Mouse (Mus musculus) olfactory bulb, adult 2 months (tissue): Measurements from ENCODE around the gene Abcb9. TPM values are rescaled to one million over a fixed set of nuclear protein-coding genes. Genes with fewer than 3 reads are reported as not detected.
"Not testable (repeated sequence)": the region's sequence is repeated elsewhere in the genome, so short reads cannot be mapped to it uniquely, and the experiment has no call there.

Experiments
- H3K27ac ChIP-seq: fragments of 200-500 bp; 2 replicates; pipeline ENCODE4 v1.5.1; 2012; ENCODE audit warnings: low read depth, low read length; ENCODE audit not compliant: insufficient read depth
- H3K4me1 ChIP-seq: fragments of 200-500 bp; 2 replicates; pipeline ENCODE4 v1.6.1; 2012; ENCODE audit warnings: low read length; ENCODE audit not compliant: control insufficient read depth, insufficient read depth
- H3K4me3 ChIP-seq: fragments of 200-500 bp; 2 replicates; pipeline ENCODE4 v1.5.1; 2012; ENCODE audit warnings: mild to moderate bottlenecking, low read depth, low read length, moderate library complexity; ENCODE audit not compliant: insufficient read depth
- CTCF ChIP-seq: fragments of 200-500 bp; IDR thresholded peaks from 2 replicates; pipeline ENCODE4 v1.5.1; 2012; ENCODE audit warnings: low read depth, mild to moderate bottlenecking, low read length, moderate library complexity; ENCODE audit not compliant: insufficient read depth
- POLR2A ChIP-seq: fragments of 200-500 bp; IDR thresholded peaks from 2 replicates; pipeline ENCODE4 v1.6.1; 2012; ENCODE audit warnings: mild to moderate bottlenecking, low read depth, low read length, moderate library complexity; ENCODE audit not compliant: insufficient read depth
- WGBS: fragments of 180-500 bp; shearing (Covaris S2); methylation state at CpG from one replicate; pipeline ENCODE4 v1.1.7; 2018; 5-methylcytosine and 5-hydroxymethylcytosine counted together
- polyA plus RNA-seq: library from polyadenylated mRNA; stranded (reverse); fragments of >200 nt; gene quantifications from 2 replicates; pipeline ENCODE4 v1.2.4, GENCODE M21; 2012; ENCODE audit warnings: low replicate concordance; ENCODE audit not compliant: missing spikeins, insufficient read depth, insufficient read length

Abcb9 gene
- polyA plus RNA-seq, 1 experiment: not detected

GRCm38 (mm10) chr5:124076559-124076958, 19.0 kb downstream of the Abcb9 start:
- TF ChIP-seq POLR2A (no peak), CTCF (no peak)
- peaks cover 8% of the 10 kb centered on the region; the same call in 1 of the 2 replicates for H3K4me1 ChIP-seq
- 65% methylated on average over 9 of the region's 9 CpGs for WGBS
- H3K27ac ChIP-seq: no peak overlapping the region
- no peak overlapping the region for H3K4me3 ChIP-seq

DNA sequence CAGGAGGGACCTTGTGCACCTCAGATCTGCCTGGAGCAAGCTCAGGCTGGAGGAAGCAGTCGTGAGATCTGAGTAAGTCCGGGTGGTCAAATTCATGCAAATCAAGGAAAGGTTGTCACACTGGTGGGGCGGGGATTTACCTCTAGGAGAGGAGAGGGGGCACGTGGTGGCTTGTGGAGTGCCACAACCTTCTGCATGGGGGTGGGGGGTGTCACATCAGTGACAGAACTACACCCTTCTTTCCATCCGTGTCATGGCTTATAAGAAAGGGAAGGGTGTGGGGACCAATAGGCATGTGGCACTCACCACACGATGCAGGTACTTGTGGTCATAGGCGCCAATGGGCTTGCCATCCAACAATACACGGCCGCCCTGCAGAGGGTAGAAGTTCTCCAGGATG, 19.9 kb downstream of the Abcb9 start:
- Histone ChIP-seq H3K27ac (no peak overlapping the region), H3K4me3 (no peak overlapping the region), H3K4me1 (peaks cover 8% of the 10 kb centered on the region; the same call in 1 of the 2 replicates)
- TF ChIP-seq POLR2A: no peak
- TF ChIP-seq CTCF: no peak
- WGBS: 80% methylated on average over 9 of the region's 9 CpGs

- Histone ChIP-seq H3K27ac (no peak overlapping the region), H3K4me1 (peaks cover 8% of the 10 kb centered on the region; the same call in 1 of the 2 replicates), H3K4me3 (no peak overlapping the region)
- no peak for TF ChIP-seq CTCF
- TF ChIP-seq POLR2A: no peak
- 59% methylated on average over 10 of the region's 10 CpGs for WGBS
These were observed 20.7 kb downstream of the Abcb9 start for GRCm38 (mm10) chr5:124074845-124075307.

GRCm38 (mm10) chr5:124073682-124074081, 21.9 kb downstream of the Abcb9 start:
- H3K4me3 ChIP-seq: no peak overlapping the region
- TF ChIP-seq POLR2A (no peak), CTCF (no peak)
- 85% methylated on average over 9 of the region's 9 CpGs for WGBS
- 0 out of 2 replicates have a peak, but pooled peaks cover under 1% of the 10 kb centered on the region for H3K4me1 ChIP-seq
- no peak overlapping the region for H3K27ac ChIP-seq

GRCm38 (mm10) chr5:124069657-124070056, 25.9 kb downstream of the Abcb9 start:
- Histone ChIP-seq H3K4me3 (no peak overlapping the region), H3K27ac (no peak overlapping the region), H3K4me1 (no peaks in the 10 kb centered on the region)
- 79% methylated on average over 3 of the region's 3 CpGs for WGBS
- TF ChIP-seq POLR2A: no peak
- no peak for TF ChIP-seq CTCF

GRCm38 (mm10) chr5:124062037-124062824, 33.4 kb downstream of the Abcb9 start:
- Histone ChIP-seq H3K27ac (0 out of 2 replicates have a peak overlapping the region, but pooled peaks have one; percentile 35), H3K4me1 (peaks cover 15% of the 10 kb centered on the region), H3K4me3 (no peak overlapping the region)
- no peak for TF ChIP-seq POLR2A
- TF ChIP-seq CTCF: no peak
- 51% methylated on average over 12 of the region's 12 CpGs for WGBS

- Histone ChIP-seq H3K27ac (no peak overlapping the region), H3K4me1 (peaks cover 15% of the 10 kb centered on the region), H3K4me3 (no peak overlapping the region)
- TF ChIP-seq CTCF (no peak), POLR2A (no peak)
- whole genome bisulfite sequencing: 73% methylated on average over 5 of the region's 5 CpGs
These were observed 35.9 kb downstream of the Abcb9 start for GRCm38 (mm10) chr5:124059677-124060076.

DNA sequence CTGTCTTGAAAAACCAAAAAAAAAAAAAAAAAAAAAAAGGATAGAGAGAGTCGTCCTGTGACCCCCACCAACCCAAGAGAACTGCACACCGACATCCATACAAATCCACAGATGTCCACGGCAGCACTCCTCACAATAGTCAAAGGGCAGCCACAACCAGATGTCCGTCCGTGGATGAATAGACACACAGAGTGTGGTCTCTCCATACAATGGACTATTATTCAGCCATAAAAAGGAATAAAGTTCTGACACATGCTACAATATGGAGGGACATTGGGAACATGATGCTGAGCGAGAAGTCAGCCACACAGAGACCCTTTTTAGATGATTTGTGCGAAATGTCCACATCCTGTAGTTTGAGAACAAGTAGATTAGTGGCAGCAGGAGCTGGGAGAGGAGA, 36.8 kb downstream of the Abcb9 start:
- WGBS: 79% methylated on average over 7 of the region's 7 CpGs
- TF ChIP-seq POLR2A (no peak), CTCF (no peak)
- peaks cover 15% of the 10 kb centered on the region for H3K4me1 ChIP-seq
- H3K4me3 ChIP-seq: no peak overlapping the region
- H3K27ac ChIP-seq: no peak overlapping the region

GRCm38 (mm10) chr5:124056956-124057355, 38.6 kb downstream of the Abcb9 start:
- no peak overlapping the region for H3K27ac ChIP-seq
- H3K4me1 ChIP-seq: peaks cover 7% of the 10 kb centered on the region
- 70% methylated on average over 4 of the region's 4 CpGs for WGBS
- no peak for TF ChIP-seq POLR2A
- no peak for TF ChIP-seq CTCF
- H3K4me3 ChIP-seq: no peak overlapping the region

DNA sequence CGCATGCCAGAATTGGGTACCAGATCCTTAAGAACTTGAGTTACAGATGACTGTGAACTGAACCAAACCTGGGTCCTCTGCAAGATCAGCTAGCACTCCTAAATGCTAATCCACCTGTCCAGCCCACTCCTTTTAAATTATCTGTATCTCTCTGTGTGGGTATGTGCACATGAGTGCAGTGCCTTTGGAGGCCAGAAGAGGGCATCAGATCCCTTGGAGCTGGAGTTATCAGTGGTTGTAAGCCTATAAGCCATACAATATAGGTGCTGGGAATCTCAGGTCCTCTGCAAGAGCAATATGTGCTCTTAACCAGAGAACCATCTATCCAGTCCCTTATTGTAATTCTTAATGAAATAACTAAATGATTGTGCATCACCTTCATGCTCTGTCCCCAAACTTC, 39.4 kb downstream of the Abcb9 start:
- TF ChIP-seq POLR2A (no peak), CTCF (no peak)
- 100% methylated on average over 1 of the region's 1 CpGs for WGBS
- Histone ChIP-seq H3K4me1 (peaks cover 1% of the 10 kb centered on the region; the same call in 1 of the 2 replicates), H3K27ac (no peak overlapping the region), H3K4me3 (no peak overlapping the region)

DNA sequence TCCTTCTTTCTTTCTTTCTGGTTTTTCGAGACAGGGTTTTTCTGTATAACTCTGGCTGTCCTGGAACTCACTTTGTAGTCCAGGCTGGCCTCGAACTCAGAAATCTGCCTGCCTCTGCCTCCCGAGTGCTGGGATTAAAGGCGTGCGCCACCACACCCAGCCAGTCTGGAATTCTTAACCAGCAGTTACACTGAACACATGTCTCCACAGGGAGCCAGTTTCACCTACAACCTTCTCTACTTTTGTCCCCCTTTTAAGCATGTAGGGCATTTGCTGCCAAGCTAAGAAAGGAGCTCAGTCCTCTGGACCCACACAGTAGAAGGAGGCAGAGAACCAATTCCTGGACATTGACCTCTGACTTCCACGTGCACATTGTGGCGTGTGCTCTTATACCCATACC, 43.0 kb downstream of the Abcb9 start:
- not testable (repeated sequence) for H3K27ac ChIP-seq, H3K4me1 ChIP-seq, H3K4me3 ChIP-seq
- 97% methylated on average over 7 of the region's 7 CpGs for WGBS
